Mouse (Mus musculus): ENCODE measurements around the gene Vmn1r117.
"Not testable (repeated sequence)": the region's sequence is repeated elsewhere in the genome, so short reads cannot be mapped to it uniquely, and the experiment has no call there.

- not testable (repeated sequence) for TF ChIP-seq CTCF, POLR2A (IDR thresholded peaks at IDR 0.05; ENCODE audit: insufficient read depth, low read depth, low read length)
Measured at GRCm38 (mm10) chr7:20884021-20884420, at the start of gene Vmn1r117.

All from olfactory bulb, adult 2 months (tissue).